Mouse (Mus musculus): ENCODE results near the gene Fstl4. TPM values are rescaled to one million over a fixed set of nuclear protein-coding genes. Genes with fewer than 3 reads are reported as not detected.

Gene Fstl4
- polyA plus RNA-seq, 1 experiment from 2014 or later: 5.7 TPM

GRCm38 (mm10) chr11:52832311-52832675 lies 67.9 kb downstream of the Fstl4 start:
- H3K9ac ChIP-seq (ENCODE audit: low read depth, low read length): no peak overlapping the region
- no peak overlapping the region for H3K27ac ChIP-seq (ENCODE audit: low read depth, low read length)
- no peak for ATAC-seq
- H3K4me2 ChIP-seq (replicated peaks; ENCODE audit: low read depth): no peak overlapping the region
- no peaks in the 10 kb centered on the region for H3K4me1 ChIP-seq (replicated peaks; ENCODE audit: control insufficient read depth, insufficient read depth, low read length)
- no peaks in the 10 kb centered on the region for H3K27me3 ChIP-seq (replicated peaks; ENCODE audit: control insufficient read depth, insufficient read depth, low read length)
- H3K4me3 ChIP-seq (ENCODE audit: low read depth, low read length): no peak overlapping the region
- WGBS: 100% methylated on average over 1 of the region's 1 CpGs
- H3K9me3 ChIP-seq (ENCODE audit: control insufficient read depth): no peaks in the 10 kb centered on the region
- TF ChIP-seq CTCF (IDR thresholded peaks at IDR 0.05; ENCODE audit: low read depth): no peak
- no peaks in the 10 kb centered on the region for H3K36me3 ChIP-seq (ENCODE audit: control insufficient read depth, insufficient read depth)

DNA sequence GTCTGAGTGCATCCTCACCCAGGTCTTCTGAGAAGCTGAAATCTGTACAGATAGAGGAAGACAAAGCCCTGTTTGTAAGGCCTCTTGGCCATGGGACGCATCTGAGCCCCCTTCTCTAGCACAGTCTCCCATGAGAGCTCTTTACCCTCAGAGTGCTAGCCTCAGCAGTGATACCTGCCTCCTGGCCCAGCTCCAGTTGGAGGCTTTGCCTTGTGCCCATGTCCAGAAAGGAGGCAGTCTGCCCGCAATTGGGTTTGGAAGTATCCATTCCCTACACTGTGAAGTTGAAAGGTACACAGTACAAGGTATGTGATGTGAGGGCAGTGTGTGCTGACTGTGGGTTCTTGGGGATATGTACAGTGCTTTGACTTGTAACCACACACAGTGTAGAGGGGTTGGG lies 84.3 kb downstream of the Fstl4 start:
- H3K4me2 ChIP-seq (replicated peaks; ENCODE audit: low read depth): no peak overlapping the region
- H3K9ac ChIP-seq (ENCODE audit: low read depth, low read length): no peak overlapping the region
- H3K27me3 ChIP-seq (replicated peaks; ENCODE audit: control insufficient read depth, insufficient read depth, low read length): no peaks in the 10 kb centered on the region
- ATAC-seq: no peak
- 81% methylated on average over 2 of the region's 2 CpGs for WGBS
- H3K36me3 ChIP-seq (ENCODE audit: control insufficient read depth, insufficient read depth): no peaks in the 10 kb centered on the region
- no peak overlapping the region for H3K27ac ChIP-seq (ENCODE audit: low read depth, low read length)
- no peaks in the 10 kb centered on the region for H3K4me1 ChIP-seq (replicated peaks; ENCODE audit: control insufficient read depth, insufficient read depth, low read length)
- TF ChIP-seq CTCF (IDR thresholded peaks at IDR 0.05; ENCODE audit: low read depth): no peak
- no peaks in the 10 kb centered on the region for H3K9me3 ChIP-seq (ENCODE audit: control insufficient read depth)
- no peak overlapping the region for H3K4me3 ChIP-seq (ENCODE audit: low read depth, low read length)

- ATAC-seq: no peak
- Histone ChIP-seq H3K4me1 (replicated peaks; ENCODE audit: control insufficient read depth, insufficient read depth, low read length) (no peaks in the 10 kb centered on the region), H3K4me2 (replicated peaks; ENCODE audit: low read depth) (no peak overlapping the region), H3K27me3 (replicated peaks; ENCODE audit: control insufficient read depth, insufficient read depth, low read length) (no peaks in the 10 kb centered on the region), H3K36me3 (ENCODE audit: control insufficient read depth, insufficient read depth) (no peaks in the 10 kb centered on the region), H3K27ac (ENCODE audit: low read depth, low read length) (no peak overlapping the region), H3K4me3 (ENCODE audit: low read depth, low read length) (no peak overlapping the region), H3K9me3 (ENCODE audit: control insufficient read depth) (no peaks in the 10 kb centered on the region), H3K9ac (ENCODE audit: low read depth, low read length) (no peak overlapping the region)
- TF ChIP-seq CTCF (IDR thresholded peaks at IDR 0.05; ENCODE audit: low read depth): no peak
- WGBS: 66% methylated on average over 3 of the region's 3 CpGs
Measured at GRCm38 (mm10) chr11:52850071-52850470, 85.6 kb downstream of the Fstl4 start.

- H3K36me3 ChIP-seq (ENCODE audit: control insufficient read depth, insufficient read depth): no peaks in the 10 kb centered on the region
- H3K4me2 ChIP-seq (replicated peaks; ENCODE audit: low read depth): no peak overlapping the region
- WGBS: 93% methylated on average over 15 of the region's 15 CpGs
- no peaks in the 10 kb centered on the region for H3K9me3 ChIP-seq (ENCODE audit: control insufficient read depth)
- no peak for ATAC-seq
- H3K27me3 ChIP-seq (replicated peaks; ENCODE audit: control insufficient read depth, insufficient read depth, low read length): no peaks in the 10 kb centered on the region
- no peaks in the 10 kb centered on the region for H3K4me1 ChIP-seq (replicated peaks; ENCODE audit: control insufficient read depth, insufficient read depth, low read length)
- H3K4me3 ChIP-seq (ENCODE audit: low read depth, low read length): no peak overlapping the region
- H3K9ac ChIP-seq (ENCODE audit: low read depth, low read length): no peak overlapping the region
- no peak for TF ChIP-seq CTCF (IDR thresholded peaks at IDR 0.05; ENCODE audit: low read depth)
- H3K27ac ChIP-seq (ENCODE audit: low read depth, low read length): no peak overlapping the region
Measured at GRCm38 (mm10) chr11:52872846-52873512, 108.5 kb downstream of the Fstl4 start.

DNA sequence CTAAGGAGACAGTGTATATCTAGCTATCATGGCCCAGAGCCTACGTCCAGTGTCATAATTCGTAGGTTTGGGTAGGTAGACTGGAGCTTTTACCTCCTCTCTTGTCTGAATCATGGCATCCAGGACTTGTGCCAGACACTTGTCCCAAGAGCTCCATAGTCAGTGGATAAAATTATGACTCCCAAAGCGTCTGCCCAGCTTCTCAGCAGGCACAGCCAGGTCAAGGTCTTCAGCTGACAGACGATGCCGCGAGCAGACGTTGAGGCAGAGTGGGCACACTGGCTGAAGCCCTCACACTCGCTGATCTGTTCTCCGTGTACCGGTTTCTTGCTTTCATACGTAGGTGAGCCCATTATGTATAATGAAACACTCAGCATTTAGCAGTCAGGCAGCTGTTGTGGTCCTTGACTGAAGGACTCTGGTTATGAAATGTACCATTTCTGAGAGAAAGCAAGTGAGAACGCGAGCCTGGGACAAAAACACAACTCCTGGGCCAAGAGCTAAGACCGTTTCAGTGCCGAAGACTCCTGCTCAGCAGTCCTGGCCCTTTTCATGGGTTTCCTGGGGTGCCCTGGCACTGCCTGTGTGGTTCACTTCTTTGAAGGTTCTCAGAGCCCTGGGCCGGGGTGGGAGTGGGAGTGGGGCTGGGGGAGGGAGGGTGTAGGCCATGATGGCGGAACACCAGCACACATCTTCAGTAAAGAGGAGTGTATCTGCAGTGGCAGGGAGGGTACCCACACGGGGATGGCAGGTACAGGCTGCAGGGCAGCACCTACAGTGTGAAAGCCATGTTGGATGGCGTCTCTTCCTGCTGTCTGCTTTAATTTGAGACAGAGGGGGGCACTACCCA lies 111.7 kb downstream of the Fstl4 start:
- H3K4me1 ChIP-seq (replicated peaks; ENCODE audit: control insufficient read depth, insufficient read depth, low read length): no peaks in the 10 kb centered on the region
- WGBS: 91% methylated on average over 19 of the region's 19 CpGs

DNA sequence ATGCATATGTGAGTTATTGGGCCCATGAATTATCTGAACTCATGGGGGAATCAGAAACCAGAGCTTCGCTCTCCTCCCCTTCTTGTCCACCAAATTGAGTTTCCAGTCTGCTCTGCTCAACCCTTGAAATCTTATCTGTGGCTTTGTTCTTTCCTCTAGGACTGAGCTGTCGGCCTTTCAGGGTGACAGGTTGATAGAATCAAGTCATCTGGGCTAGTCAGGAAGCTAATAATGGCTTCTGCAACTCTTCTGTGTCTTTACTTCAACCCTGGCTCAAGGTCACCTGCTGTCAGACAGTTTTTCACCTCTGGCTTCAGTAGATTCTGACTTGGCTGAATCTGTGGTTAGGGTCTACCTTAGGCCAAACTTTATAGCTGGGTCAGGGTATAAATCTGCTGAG lies 113.2 kb downstream of the Fstl4 start:
- TF ChIP-seq CTCF (IDR thresholded peaks at IDR 0.05; ENCODE audit: low read depth): no peak
- Histone ChIP-seq H3K4me3 (ENCODE audit: low read depth, low read length) (no peak overlapping the region), H3K4me1 (replicated peaks; ENCODE audit: control insufficient read depth, insufficient read depth, low read length) (no peaks in the 10 kb centered on the region), H3K9ac (ENCODE audit: low read depth, low read length) (no peak overlapping the region), H3K27ac (ENCODE audit: low read depth, low read length) (no peak overlapping the region), H3K9me3 (ENCODE audit: control insufficient read depth) (no peaks in the 10 kb centered on the region), H3K4me2 (replicated peaks; ENCODE audit: low read depth) (no peak overlapping the region), H3K27me3 (replicated peaks; ENCODE audit: control insufficient read depth, insufficient read depth, low read length) (no peaks in the 10 kb centered on the region), H3K36me3 (ENCODE audit: control insufficient read depth, insufficient read depth) (no peaks in the 10 kb centered on the region)
- WGBS: 65% methylated on average over 2 of the region's 2 CpGs
- ATAC-seq: no peak

More for the DNA sequence above, 111.7 kb downstream of the Fstl4 start:
- no peaks in the 10 kb centered on the region for H3K36me3 ChIP-seq (ENCODE audit: control insufficient read depth, insufficient read depth)
- H3K27me3 ChIP-seq (replicated peaks; ENCODE audit: control insufficient read depth, insufficient read depth, low read length): no peaks in the 10 kb centered on the region
- ATAC-seq: no peak
- H3K9ac ChIP-seq (ENCODE audit: low read depth, low read length): no peak overlapping the region
- H3K27ac ChIP-seq (ENCODE audit: low read depth, low read length): no peak overlapping the region
- no peak for TF ChIP-seq CTCF (IDR thresholded peaks at IDR 0.05; ENCODE audit: low read depth)
- no peak overlapping the region for H3K4me2 ChIP-seq (replicated peaks; ENCODE audit: low read depth)
- no peak overlapping the region for H3K4me3 ChIP-seq (ENCODE audit: low read depth, low read length)
- no peaks in the 10 kb centered on the region for H3K9me3 ChIP-seq (ENCODE audit: control insufficient read depth)
